Mouse (Mus musculus): Measurements from ENCODE around the gene Edem2. TPM values are rescaled to one million over a fixed set of nuclear protein-coding genes. Genes with fewer than 3 reads are reported as not detected.

Gene Edem2
- polyA plus RNA-seq, 1 experiment from 2014 or later: 39.4 TPM

GRCm38 (mm10) chr2:155663910-155664460, 65.3 kb downstream of the Edem2 start:
- Histone ChIP-seq H3K27me3 (no peaks in the 10 kb centered on the region), H3K36me3 (peaks cover 73% of the 10 kb centered on the region), H3K4me2 (replicated peaks) (no peak overlapping the region), H3K9ac (no peak overlapping the region), H3K4me3 (replicated peaks) (no peak overlapping the region), H3K4me1 (no peaks in the 10 kb centered on the region), H3K9me3 (replicated peaks) (no peaks in the 10 kb centered on the region), H3K27ac (replicated peaks) (no peak overlapping the region)
- ATAC-seq (ENCODE audit: insufficient number of reproducible peaks, low FRiP score, low TSS enrichment, low read depth): no peak
- 81% methylated on average over 6 of the region's 6 CpGs for WGBS

- peaks cover 70% of the 10 kb centered on the region for H3K36me3 ChIP-seq
- H3K4me3 ChIP-seq (replicated peaks): no peak overlapping the region
- H3K9me3 ChIP-seq (replicated peaks): no peaks in the 10 kb centered on the region
- H3K4me2 ChIP-seq (replicated peaks): no peak overlapping the region
- WGBS: 25% methylated on average over 5 of the region's 5 CpGs
- H3K27me3 ChIP-seq: no peaks in the 10 kb centered on the region
- ATAC-seq (ENCODE audit: insufficient number of reproducible peaks, low FRiP score, low TSS enrichment, low read depth): no peak
- H3K9ac ChIP-seq: no peak overlapping the region
- H3K4me1 ChIP-seq: no peaks in the 10 kb centered on the region
- H3K27ac ChIP-seq (replicated peaks): no peak overlapping the region
Observed at GRCm38 (mm10) chr2:155663097-155663496, 66.2 kb downstream of the Edem2 start.

- no peaks in the 10 kb centered on the region for H3K27me3 ChIP-seq
Observed at GRCm38 (mm10) chr2:155662390-155662789, 66.9 kb downstream of the Edem2 start.

GRCm38 (mm10) chr2:155655759-155656372, 73.4 kb downstream of the Edem2 start:
- no peaks in the 10 kb centered on the region for H3K27me3 ChIP-seq
- ATAC-seq (ENCODE audit: insufficient number of reproducible peaks, low FRiP score, low TSS enrichment, low read depth): no peak

More at GRCm38 (mm10) chr2:155662390-155662789, 66.9 kb downstream of the Edem2 start:
- WGBS: 93% methylated on average over 5 of the region's 5 CpGs
- Histone ChIP-seq H3K36me3 (peaks cover 71% of the 10 kb centered on the region), H3K27ac (replicated peaks) (no peak overlapping the region), H3K9ac (no peak overlapping the region), H3K9me3 (replicated peaks) (no peaks in the 10 kb centered on the region), H3K4me1 (no peaks in the 10 kb centered on the region), H3K4me3 (replicated peaks) (no peak overlapping the region), H3K4me2 (replicated peaks) (no peak overlapping the region)
- no peak for ATAC-seq (ENCODE audit: insufficient number of reproducible peaks, low FRiP score, low TSS enrichment, low read depth)

GRCm38 (mm10) chr2:155652618-155653017, 76.7 kb downstream of the Edem2 start:
- no peak for ATAC-seq (ENCODE audit: insufficient number of reproducible peaks, low FRiP score, low TSS enrichment, low read depth)
- no peak overlapping the region for H3K4me2 ChIP-seq (replicated peaks)
- 93% methylated on average over 5 of the region's 5 CpGs for WGBS
- H3K4me3 ChIP-seq (replicated peaks): no peak overlapping the region
- no peaks in the 10 kb centered on the region for H3K27me3 ChIP-seq
- H3K9me3 ChIP-seq (replicated peaks): no peaks in the 10 kb centered on the region
- H3K27ac ChIP-seq (replicated peaks): no peak overlapping the region
- no peak overlapping the region for H3K9ac ChIP-seq
- no peaks in the 10 kb centered on the region for H3K4me1 ChIP-seq
- H3K36me3 ChIP-seq: peaks cover 88% of the 10 kb centered on the region

More at GRCm38 (mm10) chr2:155655759-155656372, 73.4 kb downstream of the Edem2 start:
- H3K36me3 ChIP-seq: peaks cover 77% of the 10 kb centered on the region
- no peak overlapping the region for H3K9ac ChIP-seq
- no peak overlapping the region for H3K4me3 ChIP-seq (replicated peaks)
- H3K4me1 ChIP-seq: no peaks in the 10 kb centered on the region
- no peak overlapping the region for H3K4me2 ChIP-seq (replicated peaks)
- no peak overlapping the region for H3K27ac ChIP-seq (replicated peaks)
- 93% methylated on average over 6 of the region's 6 CpGs for WGBS
- H3K9me3 ChIP-seq (replicated peaks): no peaks in the 10 kb centered on the region

Other genes with a start within 250 kb of the Edem2 start
- 14.5 and 14.9 TPM in 2 replicates for gene Acss2, start 211.5 kb downstream of the Edem2 start, polyA plus RNA-seq (2015; fragmentation: Nextera tagmentation; extraction: Ambion mirVana)
- gene Ggt7, start 211.2 kb downstream of the Edem2 start, polyA plus RNA-seq (2015; fragmentation: Nextera tagmentation; extraction: Ambion mirVana): 13.5 and 17.8 TPM in 2 replicates
- 31.0 and 33.0 TPM in 2 replicates for gene Gss, start 136.7 kb downstream of the Edem2 start, polyA plus RNA-seq (2015; fragmentation: Nextera tagmentation; extraction: Ambion mirVana)
- gene Myh7b, start 118.3 kb downstream of the Edem2 start, polyA plus RNA-seq (2015; fragmentation: Nextera tagmentation; extraction: Ambion mirVana): 1.7 and 2.2 TPM in 2 replicates
- 131 and 137 TPM in 2 replicates for gene Trpc4ap, start 37.1 kb downstream of the Edem2 start, polyA plus RNA-seq (2015; fragmentation: Nextera tagmentation; extraction: Ambion mirVana)
- not detected in 2 replicates for gene Gm17581, start 6.4 kb upstream of the Edem2 start, polyA plus RNA-seq (2015; fragmentation: Nextera tagmentation; extraction: Ambion mirVana)
- gene Procr, start 21.6 kb upstream of the Edem2 start, polyA plus RNA-seq (2015; fragmentation: Nextera tagmentation; extraction: Ambion mirVana): 8.8 and 9.8 TPM in 2 replicates
- 0.09 and 0.11 TPM in 2 replicates for gene Mmp24, start 45.9 kb upstream of the Edem2 start, polyA plus RNA-seq (2015; fragmentation: Nextera tagmentation; extraction: Ambion mirVana)
- 21.0 and 24.8 TPM in 2 replicates for gene BC029722, start 90.0 kb upstream of the Edem2 start, polyA plus RNA-seq (2015; fragmentation: Nextera tagmentation; extraction: Ambion mirVana)
- 205 and 214 TPM in 2 replicates for gene Eif6, start 97.5 kb upstream of the Edem2 start, polyA plus RNA-seq (2015; fragmentation: Nextera tagmentation; extraction: Ambion mirVana)
- gene Fam83c, start 105.4 kb upstream of the Edem2 start, polyA plus RNA-seq (2015; fragmentation: Nextera tagmentation; extraction: Ambion mirVana): 4.3 and 4.8 TPM in 2 replicates
- 52.1 and 65.6 TPM in 2 replicates for gene Uqcc1, start 200.8 kb upstream of the Edem2 start, polyA plus RNA-seq (2015; fragmentation: Nextera tagmentation; extraction: Ambion mirVana)
- gene Gm15557, start 211.3 kb upstream of the Edem2 start, polyA plus RNA-seq (2015; fragmentation: Nextera tagmentation; extraction: Ambion mirVana): 0.27 TPM in 1 of 2 replicates, not detected in the other
- gene Gdf5, start 215.9 kb upstream of the Edem2 start, polyA plus RNA-seq (2015; fragmentation: Nextera tagmentation; extraction: Ambion mirVana): 1.7 and 2.2 TPM in 2 replicates
- 22.5 and 23.3 TPM in 2 replicates for gene Cep250, start 227.0 kb upstream of the Edem2 start, polyA plus RNA-seq (2015; fragmentation: Nextera tagmentation; extraction: Ambion mirVana)